Mouse (Mus musculus) G1E (cell line): ENCODE results near the gene Atf7.

Source experiments
- CTCF ChIP-seq: IDR thresholded peaks from 2 replicates; pipeline ENCODE4 v1.5.1; 2012; ENCODE audit warnings: low read depth, low read length, inconsistent platforms, mixed read lengths
- GATA1 ChIP-seq: IDR thresholded peaks from 2 replicates; pipeline ENCODE4 v1.6.1; 2012; ENCODE audit warnings: borderline replicate concordance, low read length, inconsistent platforms, mixed read lengths
- GATA2 ChIP-seq: IDR thresholded peaks from 2 replicates; pipeline ENCODE4 v1.6.1; 2012; ENCODE audit warnings: low read depth, low read length, inconsistent platforms, borderline replicate concordance
- POLR2AphosphoS5 ChIP-seq: IDR thresholded peaks from 2 replicates; pipeline ENCODE4 v1.6.1; 2012; ENCODE audit warnings: low read depth, low read length, inconsistent platforms; ENCODE audit not compliant: insufficient replicate concordance
- TAL1 ChIP-seq: conservative IDR thresholded peaks from 2 replicates; pipeline ENCODE4 v1.6.1; 2012; ENCODE audit warnings: low read depth, low read length, inconsistent platforms, mixed read lengths

DNA sequence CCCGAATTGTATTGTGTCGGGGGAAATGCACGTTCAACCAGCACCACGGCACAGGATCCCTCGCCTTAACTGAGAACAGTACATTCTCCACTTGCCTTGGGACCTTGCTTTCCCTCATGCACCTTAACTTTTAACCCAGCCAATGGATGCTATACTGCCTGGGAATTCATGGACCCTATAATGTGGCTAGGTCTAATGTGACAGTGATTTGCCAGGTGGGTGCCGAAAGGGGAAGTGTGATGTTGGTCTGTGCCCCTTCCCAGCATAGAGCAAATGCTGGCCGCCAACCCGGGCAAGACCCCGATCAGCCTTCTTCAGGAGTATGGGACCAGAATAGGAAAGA is 106.4 kb downstream of the Atf7 start:
- no peak for TF ChIP-seq CTCF
- TF ChIP-seq TAL1 = no peak
- no peak for TF ChIP-seq POLR2AphosphoS5
- no peak for TF ChIP-seq GATA1
- TF ChIP-seq GATA2 = no peak
